Mouse (Mus musculus): ENCODE data around the gene 4933407L21Rik.

GRCm38 (mm10) chr1:85925183-85925582 is 3.1 kb upstream of the 4933407L21Rik start:
- no peak for TF ChIP-seq POLR2A (IDR thresholded peaks at IDR 0.05; ENCODE audit: low read depth, low read length)
- TF ChIP-seq CTCF (conservative IDR thresholded peaks at IDR 0.05; ENCODE audit: insufficient read depth, insufficient read length, low read depth, low read length) = no peak

All from kidney, adult 2 months (tissue).